Mouse (Mus musculus) urinary bladder, postnatal 36 days (tissue): ENCODE results near the gene Arl6ip6.
A peak's percentile ranks its signal among the peaks of the same experiment; 100 is the strongest.

Experiments
- DNase-seq, 2 experiments: peaks; one replicate each; pipeline ENCODE4 v3.0.0; 2022; ENCODE audit warnings: low spot score in 2 of 2, mixed read lengths in 1 of 2

Arl6ip6 gene

GRCm38 (mm10) chr2:53191523-53192220 lies at the start of gene Arl6ip6:
Gene Arl6ip6 (plus strand): TSS chr2:53191726.
- peak; percentile 98 for DNase-seq

DNA sequence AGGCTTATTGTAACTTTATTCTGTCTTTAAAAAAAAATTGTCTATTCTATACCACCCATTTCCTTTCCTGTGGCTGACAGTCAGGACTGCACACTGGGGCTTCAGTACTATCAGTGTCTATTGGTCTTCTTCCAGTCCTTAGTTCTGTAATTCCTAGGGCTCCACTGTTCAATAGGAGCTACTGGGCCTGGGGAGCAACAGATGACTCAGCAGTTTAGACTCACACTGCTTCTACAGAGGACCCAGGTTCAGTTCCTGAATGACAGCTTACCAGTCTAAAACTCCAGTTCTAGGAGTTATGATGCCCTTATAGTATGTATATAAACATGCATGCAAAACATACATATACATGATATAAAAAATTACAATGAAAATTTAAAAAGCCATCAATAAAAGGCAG lies 44.7 kb upstream of the Arl6ip6 start:
- DNase-seq: no peak

DNA sequence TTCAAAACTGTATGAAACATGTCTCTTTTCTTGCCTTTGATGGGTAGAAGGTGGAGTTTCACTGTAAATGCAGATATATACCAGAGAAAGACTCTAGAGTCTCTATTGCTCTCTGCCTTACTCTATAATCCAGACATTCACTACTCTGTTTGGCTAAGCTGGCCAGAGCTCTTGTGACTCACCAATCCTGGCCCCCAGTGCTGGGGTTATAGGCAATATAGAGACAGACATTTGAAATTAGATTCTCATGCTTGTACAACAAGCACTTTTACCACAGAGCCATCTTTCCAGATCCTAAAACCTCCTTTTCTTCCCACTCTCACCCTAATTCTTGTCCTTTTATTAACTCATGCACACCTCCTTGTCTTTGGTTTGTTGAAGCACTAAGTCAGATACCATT lies 17.6 kb upstream of the Arl6ip6 start:
- no peak for DNase-seq

DNA sequence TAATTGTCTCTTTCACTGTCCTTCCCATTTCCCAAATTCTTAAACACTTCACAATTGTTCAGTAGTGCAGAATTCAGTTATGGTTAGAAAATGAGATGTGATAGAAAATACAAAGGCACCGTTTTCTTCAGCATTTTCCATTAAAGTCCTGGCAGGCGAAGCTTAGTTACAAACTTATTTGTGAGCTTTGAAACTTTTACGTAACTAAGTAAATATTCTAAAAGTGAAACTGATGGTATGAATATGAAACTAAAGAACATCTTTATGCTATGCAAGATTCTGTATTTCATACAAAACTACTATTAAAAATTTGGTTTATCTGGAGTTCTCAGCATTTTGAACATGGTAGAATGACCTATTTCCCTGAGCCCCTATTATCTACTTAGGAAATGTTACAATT lies 12.6 kb upstream of the Arl6ip6 start:
- no peak for DNase-seq

DNA sequence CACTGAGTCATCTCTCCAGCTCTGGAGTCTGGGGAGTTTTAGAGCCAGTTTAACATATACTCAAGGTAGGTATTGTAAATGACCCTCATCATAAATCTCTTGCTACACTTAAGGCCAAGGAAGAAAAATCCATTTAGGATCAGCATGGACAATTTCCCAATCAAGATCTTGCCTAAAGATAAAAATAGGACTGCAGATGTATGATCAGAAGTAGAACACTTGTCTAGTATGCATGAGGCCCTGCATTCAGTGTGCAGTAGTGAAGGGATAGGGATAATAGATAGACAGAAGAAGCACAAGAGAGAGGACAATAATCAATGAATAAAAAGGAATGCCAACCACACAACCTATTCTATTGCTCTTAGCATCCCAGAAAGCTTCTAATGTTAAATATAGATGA lies 11.7 kb upstream of the Arl6ip6 start:
- no peak for DNase-seq

- no peak for DNase-seq
Observed at GRCm38 (mm10) chr2:53189811-53190210, 1.7 kb upstream of the Arl6ip6 start.

- DNase-seq: peak; percentile 100
Observed at GRCm38 (mm10) chr2:53190684-53191511, 628 bp upstream of the Arl6ip6 start, which contains the start of gene Prpf40a. Gene Prpf40a (minus strand): TSS chr2:53191284.

GRCm38 (mm10) chr2:53192386-53192785 lies 860 bp downstream of the Arl6ip6 start:
- no peak for DNase-seq

DNA sequence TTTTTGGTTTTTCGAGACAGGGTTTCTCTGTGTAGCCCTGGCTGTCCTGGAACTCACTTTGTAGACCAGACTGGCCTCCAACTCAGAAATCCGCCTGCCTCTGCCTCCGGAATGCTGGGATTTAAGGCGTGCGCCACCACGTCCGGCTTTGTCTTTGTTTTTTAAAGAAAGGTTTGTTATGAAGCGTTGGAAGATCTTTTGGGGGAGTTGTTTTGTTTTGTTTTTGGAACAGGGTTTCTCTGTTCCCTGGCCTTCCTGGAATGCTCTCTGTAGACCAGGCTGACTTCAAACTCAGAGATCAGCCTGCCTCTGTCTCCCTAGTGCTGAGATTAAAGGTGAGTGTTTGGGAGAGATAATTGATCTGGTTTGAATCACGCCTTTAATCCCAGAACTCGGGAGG lies 4.9 kb downstream of the Arl6ip6 start:
- DNase-seq: no peak

DNA sequence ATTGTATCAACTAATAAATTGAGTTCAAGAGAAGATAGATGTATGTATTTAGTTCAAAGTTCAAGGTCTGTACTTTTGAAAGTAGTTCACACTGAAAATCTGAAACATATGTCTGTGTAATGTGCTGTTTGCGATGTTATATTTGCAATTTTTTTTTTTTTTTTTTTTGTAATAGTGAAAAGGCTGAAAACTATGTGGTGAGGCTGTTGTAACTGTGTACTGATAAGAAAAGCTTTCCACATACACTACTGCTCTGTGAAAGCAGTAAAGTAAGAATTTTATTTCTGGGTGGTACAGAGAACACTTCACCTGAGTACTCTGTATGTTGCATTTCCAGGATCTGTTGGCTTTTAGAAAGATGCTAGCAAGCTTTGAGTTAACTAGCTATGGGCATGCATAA lies 7.7 kb downstream of the Arl6ip6 start:
- DNase-seq: no peak

- DNase-seq: no peak
Observed at GRCm38 (mm10) chr2:53200164-53200885, 8.8 kb downstream of the Arl6ip6 start.

DNA sequence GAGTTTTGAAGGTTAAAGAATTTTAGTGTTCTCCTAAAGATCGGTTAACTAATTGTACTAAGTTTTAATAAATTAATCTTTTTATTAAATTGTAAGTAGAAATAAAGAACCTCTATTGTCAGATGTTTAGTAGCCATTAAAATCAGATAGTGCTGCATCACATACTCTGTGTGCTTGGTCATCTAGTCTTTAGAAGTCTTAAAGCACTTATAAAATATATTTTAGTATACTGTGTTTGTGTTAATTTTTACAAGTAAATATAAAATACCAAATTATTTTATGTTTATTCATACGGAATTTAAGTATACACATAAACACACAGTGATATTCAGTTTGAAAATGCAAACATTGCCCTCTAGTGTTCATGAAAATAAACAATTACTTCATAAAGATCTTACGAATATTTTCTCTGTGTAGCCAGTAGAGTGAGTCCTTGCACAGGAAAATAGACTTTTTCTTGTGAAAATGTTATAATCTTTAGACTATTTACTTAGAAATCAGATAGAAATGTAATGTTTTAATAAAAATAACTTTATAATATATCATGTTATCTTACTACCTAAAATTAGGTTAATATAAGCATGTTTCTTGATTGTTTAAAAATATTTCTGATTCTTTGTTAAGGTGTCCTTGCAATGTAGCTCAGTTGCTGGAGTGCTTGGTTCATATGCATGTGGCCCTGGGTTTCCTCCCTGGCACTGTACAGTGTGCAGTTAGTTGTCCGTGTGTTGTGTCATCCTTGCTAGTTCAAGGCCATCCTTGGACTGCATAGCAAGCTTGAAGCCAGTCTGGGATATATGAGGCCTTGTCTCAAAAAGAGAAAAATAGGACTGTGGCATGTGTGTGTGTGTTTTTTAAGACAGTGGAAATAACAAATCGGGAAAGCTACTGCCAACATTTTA lies 13.1 kb downstream of the Arl6ip6 start:
- DNase-seq: no peak

DNA sequence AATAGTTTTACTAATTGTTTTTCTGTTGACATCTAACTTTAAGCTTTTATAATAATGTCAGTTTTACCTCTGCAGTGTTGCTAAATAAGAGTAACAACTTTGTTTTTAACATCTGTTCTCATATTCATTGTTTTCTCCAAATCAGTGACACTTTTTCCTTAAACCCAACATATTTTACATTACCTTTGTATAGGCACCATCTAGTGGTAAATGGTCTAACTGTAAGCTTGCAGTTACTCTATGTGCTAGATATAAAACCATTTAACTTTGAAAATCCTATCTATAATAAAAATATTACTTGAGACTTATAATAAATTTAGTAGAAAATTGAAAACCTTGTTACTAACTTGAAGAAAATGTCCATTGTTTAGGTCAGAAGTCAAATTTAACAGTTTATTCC lies 15.2 kb downstream of the Arl6ip6 start:
- no peak for DNase-seq

- DNase-seq: no peak
Observed at GRCm38 (mm10) chr2:53213493-53213892, 22.0 kb downstream of the Arl6ip6 start.

DNA sequence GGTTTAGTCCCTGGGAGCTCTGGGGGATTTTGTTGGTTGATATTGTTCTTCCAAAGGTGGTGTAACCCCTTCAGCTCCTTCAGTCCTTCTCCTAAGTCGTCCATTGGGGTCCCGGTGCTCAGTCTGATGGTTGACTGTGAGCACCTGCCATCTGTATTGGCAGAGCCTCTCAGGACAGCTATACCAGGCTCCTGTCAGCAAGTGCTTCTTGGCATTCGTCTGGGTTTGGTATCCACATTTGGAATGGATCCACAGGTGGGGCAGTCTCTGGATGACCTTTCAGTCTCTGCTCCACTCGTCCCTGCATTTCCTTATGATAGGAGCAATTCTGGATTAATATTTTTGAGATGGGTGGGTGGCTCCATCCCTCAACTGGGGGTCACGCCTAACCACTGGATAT lies 30.7 kb downstream of the Arl6ip6 start:
- DNase-seq: no peak

DNA sequence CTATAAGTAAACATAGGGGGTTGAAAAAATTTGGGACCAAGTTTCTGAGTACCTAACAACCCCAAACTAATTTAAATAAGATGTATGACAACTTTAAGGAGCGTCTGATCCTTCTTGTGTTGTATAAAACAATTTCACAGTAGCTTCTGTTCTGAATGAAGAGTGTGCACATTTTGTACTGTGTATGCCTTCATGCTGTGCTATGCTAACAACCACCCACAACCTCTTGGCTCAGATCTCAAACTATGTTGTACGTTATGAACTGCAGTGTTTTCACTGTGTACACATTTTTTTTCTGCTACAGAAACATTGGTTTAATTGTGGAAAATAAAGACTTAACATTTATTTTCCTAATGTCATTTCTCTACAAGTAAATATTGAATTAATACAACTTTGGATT lies 65.5 kb downstream of the Arl6ip6 start:
- no peak for DNase-seq
